27 mouse cellular contexts compared by ENCODE assay signal in genomic region chr1:60820981-60821380, GRCm38 (mm10).
"Had no signal": no experiment of that assay in that cellular context is flagged by ENCODE, and none has a peak within 500 bp of the region (broad histone marks: within the 10 kb centered on the region; RNA-seq: fewer than 3 reads in every experiment).

No protein-coding gene starts in this region.

- H3K27me3 ChIP-seq: embryonic facial prominence, embryonic 12.5 days; embryonic facial prominence, embryonic 13.5 days; embryonic facial prominence, embryonic 15.5 days; forebrain, embryonic 12.5 days; forebrain, embryonic 13.5 days; forebrain, embryonic 15.5 days had no signal

- H3K27ac ChIP-seq: embryonic facial prominence, embryonic 10.5 days; embryonic facial prominence, embryonic 12.5 days; embryonic facial prominence, embryonic 13.5 days; embryonic facial prominence, embryonic 15.5 days; forebrain, embryonic 10.5 days; forebrain, embryonic 12.5 days; forebrain, embryonic 13.5 days; forebrain, embryonic 15.5 days; gastrocnemius, adult 2 months; heart, adult 2 months had no signal

- H3K36me3 ChIP-seq: embryonic facial prominence, embryonic 10.5 days; embryonic facial prominence, embryonic 12.5 days; embryonic facial prominence, embryonic 13.5 days; embryonic facial prominence, embryonic 15.5 days; forebrain, embryonic 10.5 days; forebrain, embryonic 12.5 days; forebrain, embryonic 15.5 days had no signal

- DNase-seq: cerebellum, adult 2 months; cerebellum, adult 8-10 months; cerebellum, adult 9-10 months; cerebellum, adult 9-11 months; cerebellum, postnatal 10 days; cerebellum, postnatal 14 days; cerebellum, postnatal 25 days; embryo, embryonic 11 days; forebrain, postnatal 0 days; gastrocnemius, adult 2 months; gastrocnemius, postnatal 10 days; gastrocnemius, postnatal 14 days; gastrocnemius, postnatal 25 days; gastrocnemius, postnatal 36 days; heart, adult 18-20 months; heart, adult 2 months had no signal

- H3K4me1 ChIP-seq: embryonic facial prominence, embryonic 12.5 days; forebrain, embryonic 10.5 days; forebrain, embryonic 12.5 days; forebrain, embryonic 13.5 days had no signal

- ATAC-seq: forebrain, embryonic 13.5 days; forebrain, embryonic 14.5 days; forebrain, embryonic 15.5 days; forebrain, embryonic 16.5 days; forebrain, postnatal 0 days had no signal

- H3K4me3 ChIP-seq: embryonic facial prominence, embryonic 10.5 days; embryonic facial prominence, embryonic 12.5 days; embryonic facial prominence, embryonic 13.5 days; embryonic facial prominence, embryonic 15.5 days; erythroblast, embryonic 14.5 days; forebrain, embryonic 10.5 days; forebrain, embryonic 12.5 days; forebrain, embryonic 13.5 days; forebrain, embryonic 15.5 days; gastrocnemius, adult 2 months; heart, adult 2 months had no signal
